Mouse (Mus musculus) erythroblast, embryonic 14.5 days (primary cell): ENCODE results near the gene Glrp1. TPM values are rescaled to one million over a fixed set of nuclear protein-coding genes. Genes with fewer than 3 reads are reported as not detected.
A peak's percentile ranks its signal among the peaks of the same experiment; 100 is the strongest.

ENCODE experiments used
- H3K27me3 ChIP-seq: 2 replicates; pipeline ENCODE4 v1.6.1; 2012; ENCODE audit warnings: inconsistent platforms; ENCODE audit not compliant: control insufficient read depth
- H3K36me3 ChIP-seq: 2 replicates; pipeline ENCODE4 v1.6.1; 2012; ENCODE audit warnings: mild to moderate bottlenecking, inconsistent platforms; ENCODE audit not compliant: control insufficient read depth
- H3K4me1 ChIP-seq: 2 replicates; pipeline ENCODE4 v1.6.1; 2012; ENCODE audit warnings: inconsistent platforms; ENCODE audit not compliant: control insufficient read depth
- H3K4me3 ChIP-seq: replicated peaks from 2 replicates; pipeline ENCODE3; 2012; ENCODE audit warnings: moderate library complexity, mild to moderate bottlenecking, inconsistent platforms
- H3K9me3 ChIP-seq: 2 replicates; pipeline ENCODE4 v1.6.1; 2012; ENCODE audit warnings: low read length, inconsistent platforms, mixed read lengths; ENCODE audit not compliant: control insufficient read depth
- GATA1 ChIP-seq: IDR thresholded peaks from 2 replicates; pipeline ENCODE4 v1.6.1; 2012; ENCODE audit warnings: low read length, inconsistent platforms, mixed read lengths
- TAL1 ChIP-seq: IDR thresholded peaks from 3 replicates; pipeline ENCODE4 v1.6.1; 2012; ENCODE audit warnings: low read length, inconsistent platforms, mixed read lengths
- polyA plus RNA-seq: library from polyadenylated mRNA; stranded (reverse); fragments of >175 nt; gene quantifications from 2 replicates; pipeline ENCODE4 v1.2.3, GENCODE M21; 2012

The Glrp1 gene
- polyA plus RNA-seq, 1 experiment: not detected

- Histone ChIP-seq H3K4me1 (peaks cover 72% of the 10 kb centered on the region), H3K27me3 (no peaks in the 10 kb centered on the region), H3K36me3 (no peaks in the 10 kb centered on the region), H3K9me3 (no peaks in the 10 kb centered on the region), H3K4me3 (no peak overlapping the region)
- TF ChIP-seq TAL1 (no peak), GATA1 (no peak)
Observed at GRCm38 (mm10) chr1:88484059-88484458, 25.8 kb downstream of the Glrp1 start.

GRCm38 (mm10) chr1:88482142-88483099 is 27.4 kb downstream of the Glrp1 start:
- Histone ChIP-seq H3K27me3 (no peaks in the 10 kb centered on the region), H3K9me3 (no peaks in the 10 kb centered on the region), H3K36me3 (no peaks in the 10 kb centered on the region), H3K4me3 (peak overlapping the region; percentile 40), H3K4me1 (peaks cover 57% of the 10 kb centered on the region)
- TF ChIP-seq GATA1 (peak; percentile 85), TAL1 (no peak)

DNA sequence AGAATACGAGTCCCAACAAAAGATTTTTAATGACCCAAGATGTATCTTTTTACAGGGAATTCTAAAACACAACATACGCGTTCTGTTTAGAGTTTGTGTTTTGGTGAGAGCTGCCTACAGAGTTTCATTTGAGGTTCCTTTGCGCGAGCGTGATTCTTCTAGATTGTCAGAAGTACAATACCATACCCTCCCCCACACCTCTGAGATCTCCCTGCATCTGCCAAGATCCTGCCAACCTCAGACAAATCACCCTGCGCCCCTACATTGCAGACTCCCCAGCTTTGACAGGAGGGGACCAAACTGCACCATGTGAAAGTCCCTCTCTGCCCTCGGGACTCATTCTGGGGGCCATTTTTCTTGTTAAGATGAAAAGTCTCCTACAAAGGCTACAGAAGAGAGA is 29.3 kb downstream of the Glrp1 start:
- peaks cover 50% of the 10 kb centered on the region for H3K4me1 ChIP-seq
- H3K27me3 ChIP-seq: no peaks in the 10 kb centered on the region
- TF ChIP-seq GATA1 (no peak), TAL1 (no peak)
- H3K9me3 ChIP-seq: no peaks in the 10 kb centered on the region
- no peak overlapping the region for H3K4me3 ChIP-seq
- H3K36me3 ChIP-seq: no peaks in the 10 kb centered on the region

DNA sequence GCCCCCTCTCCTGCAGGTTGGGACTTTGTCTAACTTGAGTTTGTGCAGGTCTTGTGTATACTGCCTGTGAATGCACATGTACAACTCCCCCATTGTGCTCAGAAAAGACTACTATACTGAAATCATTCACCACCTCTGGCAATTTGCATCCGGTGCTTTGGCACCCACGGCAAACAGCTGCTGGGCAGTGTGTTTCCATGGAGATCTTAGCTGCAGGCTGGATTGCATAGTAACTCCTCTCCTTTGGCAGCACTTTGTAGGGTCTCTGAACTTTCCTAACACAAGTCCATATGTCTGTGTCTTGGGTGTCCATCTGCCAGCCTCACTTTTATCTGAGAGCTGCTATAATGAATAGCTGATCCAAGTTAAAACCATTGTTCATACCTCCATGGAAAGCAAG is 31.7 kb downstream of the Glrp1 start:
- no peak overlapping the region for H3K4me3 ChIP-seq
- no peaks in the 10 kb centered on the region for H3K27me3 ChIP-seq
- TF ChIP-seq TAL1 (no peak), GATA1 (no peak)
- H3K4me1 ChIP-seq: peaks cover 45% of the 10 kb centered on the region
- no peaks in the 10 kb centered on the region for H3K9me3 ChIP-seq
- H3K36me3 ChIP-seq: no peaks in the 10 kb centered on the region

DNA sequence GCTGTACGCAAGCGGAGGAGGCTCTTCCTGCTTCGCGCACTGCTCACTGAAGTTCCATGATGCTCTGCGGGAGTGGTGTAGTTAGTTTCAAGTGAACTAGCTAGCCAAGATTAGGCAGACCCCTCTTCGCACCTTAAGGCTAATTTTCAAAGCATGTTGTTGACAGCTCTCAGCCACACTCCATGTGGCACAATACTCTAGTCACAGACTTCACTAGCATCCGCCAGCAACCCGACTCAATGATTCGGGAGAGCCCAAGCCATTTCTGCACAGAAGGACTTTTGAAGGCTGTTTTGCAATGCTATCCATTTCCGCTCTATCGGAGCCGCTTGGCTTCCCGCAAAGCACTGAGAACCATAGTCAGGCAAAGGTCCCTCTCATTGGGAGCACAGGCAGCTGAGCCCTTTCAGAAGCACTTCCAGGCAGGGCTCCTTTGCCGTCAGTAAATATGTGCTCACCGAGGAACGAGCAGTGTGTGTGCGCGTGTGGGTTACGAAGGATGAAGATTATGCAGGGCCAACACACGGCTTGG is 33.2 kb downstream of the Glrp1 start:
- H3K4me1 ChIP-seq: peaks cover 30% of the 10 kb centered on the region
- TF ChIP-seq GATA1 (no peak), TAL1 (no peak)
- H3K36me3 ChIP-seq: no peaks in the 10 kb centered on the region
- no peaks in the 10 kb centered on the region for H3K9me3 ChIP-seq
- H3K27me3 ChIP-seq: peaks cover under 1% of the 10 kb centered on the region; the same call in 1 of the 2 replicates
- no peak overlapping the region for H3K4me3 ChIP-seq

DNA sequence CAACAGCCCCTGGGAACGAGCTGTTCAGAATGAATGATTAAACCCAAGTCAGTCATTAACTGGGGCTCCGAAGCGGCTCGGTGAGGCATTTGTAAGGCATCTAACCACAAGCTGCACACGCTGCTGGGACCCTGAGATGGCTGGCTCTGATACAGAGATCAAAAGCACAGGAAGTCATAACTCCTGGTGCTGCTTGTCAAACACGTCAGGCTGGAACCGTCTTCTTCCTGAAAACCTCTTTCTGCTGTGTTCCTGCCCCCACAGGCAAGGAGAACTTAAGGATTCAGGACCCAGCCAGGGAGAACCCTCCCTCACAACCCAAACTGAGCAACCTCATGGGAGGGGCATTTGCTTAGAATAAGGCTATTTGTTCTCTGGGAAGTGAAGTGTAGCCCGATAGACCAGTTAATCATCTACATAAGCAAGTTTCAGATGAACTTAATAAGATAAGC is 34.3 kb downstream of the Glrp1 start:
- TF ChIP-seq GATA1 (no peak), TAL1 (no peak)
- H3K4me3 ChIP-seq: no peak overlapping the region
- no peaks in the 10 kb centered on the region for H3K36me3 ChIP-seq
- H3K27me3 ChIP-seq: peaks cover 5% of the 10 kb centered on the region
- peaks cover 19% of the 10 kb centered on the region for H3K4me1 ChIP-seq
- no peaks in the 10 kb centered on the region for H3K9me3 ChIP-seq

DNA sequence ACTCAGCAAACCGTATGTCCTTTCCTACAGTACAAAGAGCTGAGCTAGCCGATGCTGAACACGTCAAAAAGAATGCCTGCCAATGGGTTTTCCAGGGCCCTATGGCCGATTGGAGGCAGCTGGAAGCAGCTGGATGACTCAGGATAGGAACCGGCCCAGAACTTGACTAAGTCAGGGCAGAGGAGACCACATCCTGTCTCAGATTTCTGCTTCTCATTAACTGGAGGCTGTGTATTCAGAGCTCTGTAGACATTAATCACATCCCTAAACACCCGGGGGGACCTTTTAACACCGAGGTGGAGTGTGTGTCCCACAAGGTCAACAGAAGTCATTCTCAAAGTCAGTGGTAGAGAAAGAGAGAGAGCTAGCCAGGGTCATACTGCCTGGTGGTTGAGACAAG is 35.3 kb downstream of the Glrp1 start:
- TF ChIP-seq TAL1 (no peak), GATA1 (no peak)
- H3K9me3 ChIP-seq: no peaks in the 10 kb centered on the region

GRCm38 (mm10) chr1:88473899-88474298 is 36.0 kb downstream of the Glrp1 start:
- peaks cover 14% of the 10 kb centered on the region for H3K4me1 ChIP-seq
- H3K9me3 ChIP-seq: no peaks in the 10 kb centered on the region
- TF ChIP-seq TAL1: no peak
- no peak for TF ChIP-seq GATA1
- no peak overlapping the region for H3K4me3 ChIP-seq
- peaks cover 6% of the 10 kb centered on the region for H3K27me3 ChIP-seq
- H3K36me3 ChIP-seq: no peaks in the 10 kb centered on the region

More for the DNA sequence above, 35.3 kb downstream of the Glrp1 start:
- H3K4me3 ChIP-seq: no peak overlapping the region
- H3K4me1 ChIP-seq: peaks cover 15% of the 10 kb centered on the region
- no peaks in the 10 kb centered on the region for H3K36me3 ChIP-seq
- H3K27me3 ChIP-seq: peaks cover 5% of the 10 kb centered on the region

DNA sequence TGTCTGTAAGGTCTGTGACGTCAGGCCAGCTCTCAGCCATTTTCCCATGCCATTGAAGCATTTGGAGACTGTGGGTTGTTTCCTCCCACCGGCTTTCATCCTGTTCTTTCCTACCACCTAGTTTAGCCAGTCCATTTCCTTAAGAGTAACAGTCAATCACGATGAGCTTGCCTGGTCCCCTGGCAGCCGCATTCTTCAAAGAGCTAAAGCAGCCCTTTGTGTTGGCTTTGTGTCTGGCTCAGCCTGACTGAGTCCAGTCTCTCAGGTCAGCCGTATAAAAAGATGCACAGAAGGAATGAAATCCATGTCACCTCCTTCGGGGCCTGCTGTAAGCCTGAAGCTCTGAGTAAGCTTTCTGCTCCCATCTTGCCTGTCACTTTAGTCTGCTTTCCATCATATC is 37.6 kb downstream of the Glrp1 start:
- Histone ChIP-seq H3K36me3 (no peaks in the 10 kb centered on the region), H3K4me1 (peaks cover 14% of the 10 kb centered on the region), H3K27me3 (peaks cover 8% of the 10 kb centered on the region), H3K4me3 (no peak overlapping the region), H3K9me3 (no peaks in the 10 kb centered on the region)
- TF ChIP-seq TAL1: no peak
- TF ChIP-seq GATA1: no peak
